Mouse (Mus musculus): Measurements from ENCODE around the gene Jund.

Jund gene

GRCm38 (mm10) chr8:70674716-70675115 is 24.0 kb upstream of the Jund start:
- no peak for DNase-seq (ENCODE audit: low read depth)

GRCm38 (mm10) chr8:70675336-70675735 is 23.4 kb upstream of the Jund start:
- DNase-seq (ENCODE audit: low read depth) = no peak

GRCm38 (mm10) chr8:70677451-70678080 is 21.2 kb upstream of the Jund start:
- no peak for DNase-seq (ENCODE audit: low read depth)

GRCm38 (mm10) chr8:70678679-70679078 is 20.1 kb upstream of the Jund start:
- no peak for DNase-seq (ENCODE audit: low read depth)

- DNase-seq (ENCODE audit: low read depth) = no peak
Observed at GRCm38 (mm10) chr8:70679404-70679803, 19.3 kb upstream of the Jund start.

GRCm38 (mm10) chr8:70680039-70680438 is 18.7 kb upstream of the Jund start:
- DNase-seq (ENCODE audit: low read depth) = no peak

- DNase-seq (ENCODE audit: low read depth) = no peak
Observed at GRCm38 (mm10) chr8:70681410-70681809, 17.3 kb upstream of the Jund start.

GRCm38 (mm10) chr8:70682193-70682592 is 16.6 kb upstream of the Jund start:
- no peak for DNase-seq (ENCODE audit: low read depth)

- DNase-seq (ENCODE audit: low read depth) = no peak
Observed at GRCm38 (mm10) chr8:70682692-70683091, 16.1 kb upstream of the Jund start.

- no peak for DNase-seq (ENCODE audit: low read depth)
Observed at GRCm38 (mm10) chr8:70684291-70684690, 14.5 kb upstream of the Jund start.

- DNase-seq (ENCODE audit: low read depth) = no peak
Observed at GRCm38 (mm10) chr8:70687576-70687975, 11.2 kb upstream of the Jund start.

GRCm38 (mm10) chr8:70688136-70688535 is 10.6 kb upstream of the Jund start:
- DNase-seq (ENCODE audit: low read depth) = no peak

- DNase-seq (ENCODE audit: low read depth) = no peak
Observed at GRCm38 (mm10) chr8:70689892-70690390, 8.8 kb upstream of the Jund start.

- no peak for DNase-seq (ENCODE audit: low read depth)
Observed at GRCm38 (mm10) chr8:70691230-70691629, 7.5 kb upstream of the Jund start.

GRCm38 (mm10) chr8:70691727-70692231 is 7.0 kb upstream of the Jund start:
- DNase-seq (ENCODE audit: low read depth) = no peak

GRCm38 (mm10) chr8:70693636-70694035 is 5.1 kb upstream of the Jund start:
- DNase-seq (ENCODE audit: low read depth) = no peak

- DNase-seq (ENCODE audit: low read depth) = no peak
Observed at GRCm38 (mm10) chr8:70695318-70696018, 3.3 kb upstream of the Jund start.

GRCm38 (mm10) chr8:70696019-70696885 is 2.5 kb upstream of the Jund start:
- DNase-seq (ENCODE audit: low read depth) = no peak

- DNase-seq (ENCODE audit: low read depth) = no peak
Observed at GRCm38 (mm10) chr8:70696946-70697345, 1.8 kb upstream of the Jund start.

- DNase-seq (ENCODE audit: low read depth) = no peak
Observed at GRCm38 (mm10) chr8:70697366-70698250, 1.1 kb upstream of the Jund start.

GRCm38 (mm10) chr8:70699116-70699833 is 526 bp downstream of the Jund start:
- no peak for DNase-seq (ENCODE audit: low read depth)
